Mouse (Mus musculus) megakaryocyte, adult 5-6 weeks (primary cell): ENCODE data around the gene Zfp710. TPM values are rescaled to one million over a fixed set of nuclear protein-coding genes. Genes with fewer than 3 reads are reported as not detected.
"Not testable (repeated sequence)": the region's sequence is repeated elsewhere in the genome, so short reads cannot be mapped to it uniquely, and the experiment has no call there.

ENCODE experiments used
- ATAC-seq: 2 replicates; pipeline ENCODE4 v1.8.0; 2016; ENCODE audit warnings: mild to moderate bottlenecking, inconsistent platforms; ENCODE audit not compliant: poor library complexity, severe bottlenecking
- total RNA-seq, 2 experiments: library from RNA; stranded (forward) in 1 of 2; stranded (reverse) in 1 of 2; fragments of 153-499, 151-499 nt in 1 of 2; fragments of 221-1000, 200-1000 nt in 1 of 2; gene quantifications; 2 replicates each; pipeline versions ENCODE4 v1.2.3 to v1.2.4; 2015 to 2017

Zfp710 gene
- total RNA-seq, 2 experiments from 2014 or later, result 59.1 to 73.8 TPM

DNA sequence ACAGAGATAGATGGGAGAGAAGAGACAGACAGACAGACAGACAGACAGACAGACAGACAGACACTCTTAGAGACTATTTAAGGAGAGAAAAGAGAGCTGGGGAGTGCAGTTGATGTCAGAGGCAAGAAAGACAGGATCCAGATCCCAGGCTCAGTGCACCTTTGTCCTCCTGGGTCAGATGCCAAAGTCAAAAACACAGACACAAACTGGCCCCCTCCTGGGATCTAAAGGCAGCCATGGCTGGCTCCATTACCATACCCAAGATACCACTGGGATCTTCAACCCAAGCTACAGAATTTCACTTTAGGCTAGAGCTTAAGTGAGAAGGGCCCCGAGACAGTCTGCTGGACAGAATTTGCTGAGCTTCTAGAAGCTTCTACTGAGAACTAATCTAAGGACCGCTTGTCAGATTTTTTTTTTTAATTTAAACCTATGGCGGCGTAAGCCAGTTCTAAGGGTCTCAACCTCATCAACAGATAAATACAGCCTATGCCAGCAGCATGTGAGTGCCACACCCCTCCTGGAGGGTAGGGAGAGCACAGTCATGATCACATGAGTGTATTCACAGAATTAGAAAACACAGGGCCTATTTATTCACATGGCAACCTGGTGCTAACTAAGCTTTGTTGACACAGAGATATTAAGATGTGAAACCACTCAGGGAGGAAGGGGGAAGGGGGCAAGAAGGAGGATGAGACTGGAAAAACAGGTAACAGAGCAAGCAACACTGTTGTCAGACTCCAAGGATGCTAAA is 81.2 kb downstream of the Zfp710 start:
- ATAC-seq, result no peak

DNA sequence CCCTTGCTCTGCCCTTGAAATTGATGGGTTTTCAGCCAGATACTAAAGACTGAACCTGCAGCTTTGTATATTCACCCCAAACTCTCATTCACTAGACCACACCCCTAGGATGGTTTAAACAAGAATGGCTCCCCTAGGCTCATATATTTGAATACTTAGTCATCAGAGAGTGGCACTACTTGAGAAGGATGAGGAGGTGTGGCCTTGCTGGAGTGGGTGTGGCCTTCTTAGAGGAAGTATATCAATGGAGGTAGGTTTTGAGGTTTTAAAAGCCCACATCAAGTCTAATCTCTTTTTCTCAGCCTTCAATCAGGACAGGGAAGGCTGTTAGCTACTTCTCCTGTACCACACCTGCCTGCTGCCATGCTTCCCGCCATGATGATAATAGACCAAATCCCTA is 81.8 kb downstream of the Zfp710 start:
- no peak for ATAC-seq

DNA sequence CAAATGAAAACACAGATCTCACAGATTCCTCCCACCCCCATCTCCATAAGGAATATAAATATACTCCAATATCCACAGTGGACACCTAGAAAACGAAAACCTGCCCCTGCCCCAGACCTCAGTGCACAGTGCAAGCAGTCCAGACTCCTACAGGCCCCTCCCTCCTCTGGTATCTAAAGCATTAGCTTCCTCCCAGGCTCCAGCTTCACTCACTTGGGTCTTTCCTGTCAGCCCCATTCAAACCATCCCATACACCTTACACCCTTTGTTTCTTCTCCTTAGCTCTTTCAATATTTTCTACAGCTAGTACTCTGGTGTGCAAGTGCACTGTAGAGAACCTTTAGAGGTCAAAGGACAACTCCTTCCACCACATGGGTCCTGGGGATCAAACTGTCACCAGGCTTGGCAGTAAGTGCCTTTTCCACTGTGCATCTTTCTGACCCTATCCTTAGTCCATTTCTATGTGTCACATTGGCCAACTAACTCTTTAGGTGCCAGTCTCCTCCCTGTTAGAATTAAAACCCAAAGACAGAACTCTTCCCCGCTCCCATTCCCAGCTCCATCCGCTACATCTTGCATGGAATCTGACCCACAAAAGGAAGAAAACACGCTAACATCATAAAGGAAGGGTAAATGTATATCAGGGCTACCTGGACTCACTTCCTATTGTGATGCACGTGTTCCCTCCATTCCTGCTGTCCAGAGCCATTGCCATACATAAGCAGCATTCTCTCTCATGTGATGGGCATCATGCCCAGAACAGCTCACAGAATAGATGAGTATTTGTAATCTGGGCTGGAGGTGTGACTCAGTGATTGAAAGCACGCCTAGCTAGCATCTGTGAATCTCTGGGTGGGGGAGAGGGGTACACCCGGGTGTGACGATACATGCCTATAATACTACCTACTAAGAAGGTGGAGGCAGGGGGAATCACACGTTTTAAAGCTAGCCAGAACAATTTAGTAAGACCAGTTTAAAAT is 86.7 kb downstream of the Zfp710 start:
- no peak for ATAC-seq

DNA sequence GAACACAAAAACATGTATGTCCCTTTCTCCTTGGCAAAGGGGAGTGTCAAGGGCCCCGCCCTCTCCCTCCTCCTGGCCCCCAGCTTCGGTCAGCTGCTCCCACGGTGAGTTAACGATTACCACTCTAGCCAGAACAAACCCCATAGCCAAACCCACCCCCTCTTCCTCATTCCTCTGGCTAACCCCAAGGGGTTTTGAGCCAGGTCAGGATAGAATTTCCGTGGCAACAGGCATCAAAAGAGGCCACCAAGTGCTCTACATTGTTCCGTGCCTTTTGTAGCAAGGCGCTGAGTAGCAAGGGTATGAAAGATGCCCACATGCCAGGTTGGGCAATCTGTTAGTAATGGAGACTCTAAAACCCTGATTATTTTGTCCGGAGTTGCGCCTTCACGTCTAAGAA is 89.4 kb downstream of the Zfp710 start:
- no peak for ATAC-seq

DNA sequence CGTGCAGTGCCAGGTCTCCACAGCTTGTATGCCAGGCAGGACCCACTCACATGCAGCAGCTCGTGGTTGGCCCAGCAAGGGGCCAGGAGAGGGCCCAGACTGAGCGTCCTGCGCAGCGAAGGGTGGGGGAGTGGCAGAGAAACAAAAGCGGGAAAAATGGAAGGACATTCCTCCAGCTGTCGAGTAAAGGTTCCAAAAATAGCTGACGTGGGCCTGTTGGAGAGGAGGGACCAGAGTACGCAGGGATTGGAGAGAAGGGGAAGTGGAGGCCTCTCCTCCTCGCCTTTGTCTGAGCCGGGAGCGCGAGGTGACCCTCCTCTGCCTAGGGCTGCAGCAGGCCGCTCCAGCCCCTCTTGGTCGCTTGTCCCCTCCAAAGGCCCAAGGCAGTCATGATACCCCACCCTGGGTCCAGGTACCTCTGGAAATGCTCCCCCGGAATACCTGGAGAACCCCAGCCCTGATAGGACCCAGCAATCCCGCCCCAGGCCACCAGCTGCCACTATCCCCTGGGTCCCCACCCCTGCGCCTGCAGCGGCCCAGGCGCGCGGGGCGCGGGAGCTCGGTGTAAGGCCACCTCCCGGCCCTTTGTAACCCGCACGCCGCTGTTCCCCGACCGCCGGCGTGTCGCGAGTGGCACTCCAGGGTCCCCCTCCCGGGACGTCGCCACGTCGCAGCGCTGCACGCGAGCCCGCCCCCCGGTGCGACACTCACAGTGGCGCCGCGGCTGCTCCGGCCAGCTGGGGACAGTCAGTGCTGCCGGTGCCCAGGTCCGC is 90.0 kb downstream of the Zfp710 start:
- ATAC-seq, result peak; percentile 60

DNA sequence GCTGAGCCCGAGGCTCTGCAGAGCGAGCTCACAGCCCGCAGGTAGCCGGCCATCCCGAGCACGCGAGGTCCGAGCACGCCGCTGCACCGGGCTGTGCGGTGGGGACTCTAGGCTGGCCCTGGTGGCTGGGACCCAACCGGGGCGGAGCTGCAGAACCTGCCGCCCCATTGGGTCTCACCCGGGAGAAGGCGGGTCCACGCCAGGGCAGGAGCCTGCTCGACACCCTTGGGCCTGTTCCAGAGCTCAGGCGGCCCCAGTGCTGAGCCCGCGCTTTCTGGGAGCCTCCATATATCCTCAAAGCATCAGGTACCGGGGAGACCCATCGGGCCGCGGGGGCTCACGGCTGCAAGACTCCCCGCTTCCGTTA is 90.6 kb downstream of the Zfp710 start, which contains the start of gene Idh2:
Gene Idh2 (minus strand): TSS at position 169 of the 367 bp plus-strand sequence.
- peak; percentile 98 for ATAC-seq

DNA sequence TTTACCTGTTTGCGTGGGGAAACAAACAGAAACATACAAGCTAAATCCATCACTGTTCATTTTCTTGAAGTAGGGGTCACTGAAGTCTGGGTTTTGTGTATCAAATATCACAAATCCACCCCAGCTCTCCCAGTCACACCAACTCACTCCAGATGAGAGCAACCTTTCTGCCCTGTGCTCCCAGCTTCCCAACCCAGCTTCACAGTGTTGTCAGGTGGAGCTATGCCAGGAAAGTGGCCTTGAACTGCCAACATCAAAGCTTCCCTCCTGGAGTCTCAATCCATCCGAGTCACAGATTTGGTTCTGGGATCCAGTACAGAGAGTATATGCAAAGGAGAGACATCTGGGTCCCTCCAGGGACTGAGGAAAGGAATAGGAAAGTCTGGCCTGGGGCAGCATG is 91.5 kb downstream of the Zfp710 start:
- ATAC-seq, result no peak

DNA sequence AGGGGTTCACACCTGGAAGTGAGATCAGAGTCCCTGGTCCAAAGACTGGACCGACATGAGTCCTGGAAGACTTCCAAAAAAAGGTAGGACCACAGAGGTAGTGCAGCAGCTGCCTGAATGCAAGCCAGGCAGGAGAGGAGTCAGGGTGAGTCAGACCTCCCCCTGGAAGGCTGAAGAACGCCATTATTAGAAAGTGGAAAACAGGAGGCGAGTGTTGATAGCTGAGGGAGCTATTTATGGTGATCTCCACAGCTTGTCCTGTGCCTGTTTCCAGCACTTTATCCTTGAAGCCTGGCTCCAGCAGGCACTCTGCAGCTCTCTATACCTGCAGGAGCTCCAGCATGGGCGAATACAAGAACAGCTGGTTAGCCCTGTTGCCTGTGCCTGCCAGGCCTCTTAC is 94.6 kb downstream of the Zfp710 start:
- no peak for ATAC-seq

DNA sequence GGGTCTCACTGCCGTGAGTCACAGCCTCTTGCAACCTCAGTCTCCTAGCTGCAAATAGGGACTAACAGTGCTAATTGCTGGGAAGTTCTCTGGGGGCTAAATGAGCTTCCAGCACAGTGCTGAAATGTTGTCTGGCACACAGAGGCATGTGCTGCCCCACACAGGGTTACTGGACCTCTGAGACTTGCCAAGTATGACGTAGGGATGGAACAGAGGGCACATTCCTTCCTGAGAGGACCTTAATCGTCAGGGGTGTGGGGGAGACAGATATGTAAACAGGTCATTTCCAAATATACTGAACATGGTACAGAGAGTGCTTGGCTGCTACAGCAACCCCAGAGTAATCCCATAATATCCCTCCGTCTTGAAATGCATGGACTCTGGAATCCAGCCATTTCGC is 96.5 kb downstream of the Zfp710 start:
- ATAC-seq, result no peak

DNA sequence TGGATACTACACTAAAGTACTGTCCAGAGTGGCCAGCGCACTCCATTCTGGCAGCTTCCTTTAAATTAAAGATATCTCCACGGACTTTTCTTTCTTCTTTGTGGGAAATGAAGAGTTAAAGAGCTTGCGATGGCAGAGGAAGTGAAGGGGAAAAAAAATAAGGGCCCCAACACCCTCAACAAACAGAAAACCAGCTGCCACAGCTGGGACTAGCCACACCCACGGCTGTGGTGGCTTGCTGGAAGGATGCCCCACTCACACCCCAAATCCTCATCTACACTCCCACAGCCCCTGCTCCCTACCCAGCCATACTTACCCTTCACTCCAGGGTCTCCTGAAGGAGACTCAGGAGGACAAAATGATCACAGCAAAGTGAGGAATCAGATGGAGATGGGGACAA is 98.5 kb downstream of the Zfp710 start:
- ATAC-seq, result peak; percentile 57

DNA sequence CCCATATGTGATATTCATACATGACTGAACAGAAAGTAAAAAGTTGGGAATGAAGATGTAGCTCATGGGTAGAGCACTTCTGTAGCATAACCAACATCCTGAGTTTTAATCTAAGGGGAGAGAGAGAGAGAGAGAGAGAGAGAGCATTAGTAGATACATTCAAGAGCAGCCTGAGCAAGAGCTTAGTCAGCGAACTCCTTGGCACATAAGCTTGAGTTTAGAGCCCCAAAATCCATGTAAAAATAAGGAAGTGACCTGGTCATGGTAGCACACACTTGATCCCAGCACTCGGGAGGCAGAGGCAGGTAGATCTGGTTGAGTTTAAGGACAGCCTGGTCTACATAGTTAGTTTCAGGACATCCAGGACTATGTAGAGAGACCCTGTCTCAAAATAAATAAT is 99.1 kb downstream of the Zfp710 start:
- no peak for ATAC-seq

DNA sequence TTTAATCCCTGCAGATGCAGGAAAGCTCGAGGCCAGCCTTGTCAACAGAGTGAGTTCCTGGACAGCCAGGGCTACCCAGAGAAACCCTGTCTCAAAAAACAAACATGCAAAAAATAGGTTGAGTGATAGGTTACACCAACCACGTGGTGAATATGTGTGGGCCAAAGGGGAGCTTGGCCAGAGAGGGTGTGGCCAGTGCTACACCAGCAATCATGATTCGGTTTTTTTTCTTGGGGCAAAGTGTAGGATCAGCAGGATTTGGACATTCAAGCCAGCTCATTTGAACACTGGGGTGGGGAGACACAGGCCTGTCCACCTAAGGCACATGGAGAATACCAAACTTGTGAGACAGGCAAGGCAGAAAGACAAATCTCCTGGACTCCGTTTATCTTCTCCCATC is 104.7 kb downstream of the Zfp710 start:
- no peak for ATAC-seq

DNA sequence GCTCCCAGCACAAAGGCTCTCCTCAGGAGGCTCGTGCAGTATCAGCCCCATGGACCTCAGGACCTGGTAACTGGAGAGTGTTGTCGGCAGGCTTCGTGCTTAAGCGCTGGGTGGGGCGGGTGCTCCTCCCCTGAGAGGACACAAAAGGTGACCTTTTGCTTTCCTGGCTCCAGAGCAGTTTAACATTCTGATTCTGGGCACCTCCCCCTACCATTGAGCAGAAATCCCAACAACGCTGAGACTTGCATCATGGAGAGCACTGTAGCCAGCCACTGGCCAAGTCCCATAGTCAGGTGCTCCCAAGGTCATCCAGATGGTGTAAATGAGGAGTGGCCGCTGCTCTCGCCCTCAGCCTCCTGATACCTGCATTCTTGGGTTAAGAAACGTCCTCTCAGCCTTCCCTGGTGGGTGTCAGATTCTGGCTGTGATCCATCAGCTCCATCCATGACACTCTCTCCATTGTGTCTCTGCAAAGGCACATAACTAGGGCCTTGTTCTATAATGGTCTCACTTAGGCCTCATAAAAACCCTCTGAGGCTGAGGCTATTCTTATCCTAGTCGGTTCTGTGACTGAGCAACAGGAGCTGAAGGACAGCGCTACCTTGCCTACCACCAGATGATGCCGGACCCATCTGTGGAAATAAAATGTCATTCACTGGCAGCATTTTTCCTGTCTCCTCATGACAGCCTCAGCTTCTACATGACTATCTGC is 105.9 kb downstream of the Zfp710 start:
- ATAC-seq, result no peak

DNA sequence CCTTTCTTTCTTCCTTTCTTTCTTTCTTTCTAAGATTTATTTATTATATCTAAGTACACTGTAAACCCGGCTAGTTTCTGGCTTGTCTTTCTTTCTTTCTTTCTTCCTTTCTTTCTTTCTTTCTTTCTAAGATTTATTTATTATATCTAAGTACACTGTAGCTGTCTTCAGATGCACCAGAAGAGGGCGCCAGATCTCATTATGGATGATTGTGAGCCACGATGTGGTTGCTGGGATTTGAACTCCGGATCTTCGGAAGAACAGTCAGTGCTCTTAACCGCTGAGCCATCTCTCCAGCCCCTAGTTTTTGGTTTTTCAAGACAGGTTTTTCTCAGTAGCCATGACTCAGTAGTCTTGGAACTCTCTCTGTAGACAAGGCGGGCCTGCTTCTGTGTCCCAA is 106.7 kb downstream of the Zfp710 start:
- not testable (repeated sequence) for ATAC-seq

DNA sequence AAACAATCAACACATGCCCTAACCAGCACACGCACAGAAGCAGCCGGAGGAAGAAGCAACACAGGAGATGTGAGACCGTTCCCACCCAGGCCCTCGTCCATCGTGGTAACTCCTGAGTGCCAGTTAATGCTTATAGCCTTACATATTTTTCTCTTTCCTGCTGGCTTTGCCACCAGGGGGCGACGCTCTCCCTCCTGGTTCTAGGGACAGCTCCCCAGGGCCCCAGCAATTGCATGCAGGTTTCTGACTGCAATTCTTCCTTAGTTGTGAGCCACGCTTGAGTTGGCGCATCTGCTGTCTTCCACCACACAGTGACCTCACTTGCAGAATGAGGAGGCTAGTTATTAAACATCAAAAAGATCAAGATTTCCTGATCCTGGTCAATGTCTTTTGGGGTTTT is 107.9 kb downstream of the Zfp710 start:
- peak; percentile 69 for ATAC-seq

DNA sequence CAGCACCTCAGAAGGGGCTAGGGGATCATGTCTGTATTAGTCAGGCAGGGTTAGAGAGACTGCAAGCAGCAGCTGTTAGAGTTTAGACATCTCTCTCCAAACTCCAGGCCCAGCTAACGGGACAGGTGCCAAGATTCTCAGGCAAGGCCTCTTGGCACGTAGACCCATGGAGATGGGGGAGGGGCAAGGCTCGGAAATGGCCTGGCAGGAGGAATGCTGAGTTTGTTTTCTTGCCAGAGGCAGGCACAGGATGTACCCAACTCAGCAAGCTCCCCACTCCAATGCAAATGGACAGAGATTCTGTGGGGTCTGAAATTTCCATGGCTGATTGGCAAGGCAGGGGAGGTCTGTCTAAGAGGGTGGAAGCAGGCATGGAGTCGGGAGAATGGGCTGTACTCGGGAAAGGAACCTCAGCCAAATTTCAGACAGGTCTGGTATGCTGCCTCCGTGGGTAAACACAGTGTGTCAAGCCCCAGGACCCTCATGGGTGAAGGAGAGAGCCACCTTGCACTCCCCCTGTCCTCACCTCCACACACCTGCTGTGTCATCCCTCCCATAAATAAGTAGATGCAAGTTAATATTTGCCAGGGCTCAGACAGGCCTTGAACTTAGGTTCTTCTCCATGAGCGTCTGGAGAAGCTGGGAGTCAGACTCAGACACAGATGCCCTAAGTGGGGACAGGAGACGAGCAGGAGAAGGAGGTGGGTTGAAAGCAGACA is 110.0 kb downstream of the Zfp710 start:
- no peak for ATAC-seq

DNA sequence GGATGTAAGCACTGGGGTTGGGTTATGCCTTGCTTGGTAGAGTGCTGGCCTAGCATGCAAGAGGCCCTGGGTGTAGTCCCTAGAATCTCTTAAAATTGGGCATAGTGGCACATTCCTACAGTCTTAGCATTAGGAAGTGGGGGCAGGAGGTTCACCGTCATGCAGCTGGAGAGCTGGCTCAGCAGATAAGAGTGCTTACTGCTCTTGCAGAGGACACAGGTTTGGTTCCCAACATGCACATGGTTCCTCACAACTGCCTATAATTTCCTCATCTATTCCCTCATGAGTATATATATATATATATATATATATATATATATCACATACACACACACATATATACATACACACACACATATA is 110.5 kb downstream of the Zfp710 start:
- ATAC-seq, result no peak

DNA sequence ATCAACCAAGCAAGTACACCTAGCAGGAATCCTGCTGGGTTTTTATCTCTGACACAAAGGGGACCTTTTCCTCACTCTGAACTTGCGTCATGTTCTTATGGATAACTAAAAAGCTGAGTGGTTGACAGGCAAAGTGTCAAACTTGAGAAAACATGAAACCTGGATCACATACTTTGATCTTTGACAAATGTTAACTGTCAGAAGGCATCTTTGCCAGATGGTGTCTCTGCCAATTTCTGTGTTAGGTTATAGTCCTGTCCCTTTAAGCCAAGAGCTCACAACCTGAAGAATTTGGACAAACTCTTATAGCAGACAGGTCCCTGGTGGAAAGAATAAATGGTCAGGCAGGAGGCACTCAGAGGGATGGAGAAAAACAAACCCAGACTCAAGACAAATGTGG is 113.8 kb downstream of the Zfp710 start:
- ATAC-seq, result no peak

DNA sequence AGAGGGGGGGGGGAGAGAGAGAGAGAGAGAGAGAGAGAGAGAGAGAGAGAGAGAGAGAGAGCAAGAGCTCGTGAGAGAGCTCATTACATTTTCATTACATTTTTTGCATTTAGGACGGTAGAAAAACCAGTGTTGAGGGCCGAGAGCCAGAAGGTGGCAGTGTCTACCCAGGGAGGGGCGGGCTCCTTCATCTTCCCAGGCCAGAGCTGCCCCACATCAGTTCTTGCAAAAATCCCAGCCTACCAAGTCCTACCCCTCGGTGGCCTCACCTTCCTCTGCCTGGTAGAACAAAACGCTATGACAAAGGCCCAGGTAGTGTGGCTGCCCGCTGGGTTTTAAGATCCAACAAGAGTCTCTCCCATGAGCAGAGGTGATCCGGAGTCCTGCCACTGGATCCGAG is 116.2 kb downstream of the Zfp710 start:
- peak; percentile 74 for ATAC-seq
